Mouse (Mus musculus) heart, adult 9 months (tissue): ENCODE measurements at regions not wholly inside any gene's neighbourhood (a gene's known extent, or its start where the extent isn't known, plus 50 kb on each side); places are given as distances from the start of the nearest gene placed in this dataset.
A peak's percentile ranks its signal among the peaks of the same experiment; 100 is the strongest.

Experiments
- DNase-seq, 2 experiments: peaks; one replicate each; pipeline ENCODE4 v3.0.0; 2022; ENCODE audit warnings: low spot score in 2 of 2

DNA sequence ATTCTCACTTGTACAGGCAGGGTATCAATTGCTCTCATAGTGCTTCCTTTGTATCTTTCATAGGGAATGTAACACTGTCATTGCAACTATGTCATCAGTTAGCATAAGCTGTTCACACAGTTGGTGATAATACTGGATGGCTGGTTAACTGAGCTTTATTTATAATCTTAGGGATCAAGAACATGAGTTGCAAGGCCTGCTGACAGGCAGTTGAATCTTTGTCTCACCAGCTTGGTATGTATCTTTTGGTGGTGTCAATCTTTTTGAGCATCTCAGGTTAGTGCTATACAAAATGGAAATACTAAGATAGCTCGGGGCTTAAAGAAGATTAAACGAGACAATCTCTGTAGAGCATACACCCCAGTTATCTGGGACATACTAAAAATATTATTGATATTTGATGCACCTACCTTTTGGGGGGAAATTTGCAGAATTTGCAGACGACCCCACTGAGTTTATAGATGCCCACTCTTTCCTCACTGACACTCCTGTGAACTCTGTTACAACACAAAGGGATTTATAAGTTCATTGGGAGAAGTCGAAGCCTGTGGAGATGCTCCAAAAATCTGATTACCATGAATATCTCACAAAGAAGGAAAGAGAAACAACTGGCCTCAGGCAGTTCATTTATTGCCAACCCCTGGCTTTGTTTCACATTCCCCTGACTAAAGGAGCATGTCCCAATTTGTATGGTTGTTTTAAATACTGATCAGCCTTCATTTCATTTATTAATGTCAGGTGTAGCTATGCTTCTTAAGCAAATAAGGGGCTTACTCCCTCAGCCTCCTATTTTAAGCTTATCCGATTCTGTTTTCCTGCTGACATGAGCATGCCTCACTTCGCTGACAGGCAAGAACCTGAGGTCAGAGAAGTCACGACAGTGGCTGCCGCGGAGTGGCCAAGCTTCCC, 193.5 kb downstream of the Fndc1 start:
- DNase-seq, result peak in 1 of 2 experiments; percentile 27

DNA sequence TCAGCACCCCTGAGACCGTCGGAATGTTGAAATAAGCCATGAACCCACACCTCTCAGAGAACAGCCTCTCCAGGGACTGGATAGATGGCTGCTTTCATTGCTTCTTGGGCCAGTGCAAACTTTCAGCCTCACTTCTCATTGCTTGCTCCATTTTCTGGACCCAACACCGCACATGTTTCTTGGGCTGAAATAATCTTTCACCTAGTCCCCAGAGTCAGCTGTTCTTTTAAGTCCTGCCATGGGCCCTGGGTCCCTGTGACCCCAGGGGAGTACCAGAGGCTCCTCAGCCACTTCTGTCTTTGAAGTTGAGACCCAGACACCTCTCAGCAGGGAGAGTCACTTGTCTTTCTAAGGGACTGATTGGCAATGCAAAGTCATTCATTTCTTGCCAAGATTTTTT, 201.4 kb downstream of the Fndc1 start:
- peak; percentile 55 to 70 for DNase-seq

DNA sequence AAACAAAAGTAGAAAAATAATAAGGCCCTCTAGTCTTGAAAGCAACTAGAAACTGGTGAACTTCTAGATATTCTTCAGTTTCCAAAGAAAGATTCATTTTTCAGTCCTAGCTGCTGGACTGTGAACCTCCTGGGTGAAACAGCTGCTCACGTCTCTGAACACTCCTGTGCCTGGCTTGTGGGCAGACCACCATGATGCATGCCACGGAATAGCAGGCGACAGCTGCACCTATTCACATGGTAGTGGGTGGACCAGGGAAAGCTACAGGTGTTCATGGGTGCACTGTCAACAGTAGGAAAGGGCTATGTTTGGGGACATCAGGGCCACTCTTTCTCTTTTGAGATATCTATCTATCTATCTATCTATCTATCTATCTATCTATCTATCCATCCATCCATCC, 203.7 kb downstream of the Fndc1 start:
- no peak for DNase-seq

DNA sequence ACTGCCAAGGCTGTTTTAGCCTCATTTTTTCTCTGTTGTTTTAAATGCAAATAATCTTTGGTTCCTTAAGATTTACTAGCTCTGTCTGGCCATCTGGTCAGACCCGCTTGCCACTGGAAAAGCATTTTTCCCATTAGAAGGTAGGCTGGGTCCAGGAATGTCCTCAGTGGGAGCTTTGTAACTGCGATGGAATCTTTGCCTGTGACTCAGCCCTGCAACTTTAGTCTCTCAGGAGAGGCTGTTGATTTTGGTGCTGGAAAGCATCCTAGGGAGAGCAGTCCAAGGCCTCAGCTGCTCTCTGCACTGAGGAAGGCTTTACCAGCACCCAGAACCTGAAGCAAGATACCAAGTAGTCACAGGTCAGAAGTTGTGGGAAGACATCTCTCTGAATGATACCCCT, 205.8 kb downstream of the Fndc1 start:
- DNase-seq, result peak; percentile 73 to 74

DNA sequence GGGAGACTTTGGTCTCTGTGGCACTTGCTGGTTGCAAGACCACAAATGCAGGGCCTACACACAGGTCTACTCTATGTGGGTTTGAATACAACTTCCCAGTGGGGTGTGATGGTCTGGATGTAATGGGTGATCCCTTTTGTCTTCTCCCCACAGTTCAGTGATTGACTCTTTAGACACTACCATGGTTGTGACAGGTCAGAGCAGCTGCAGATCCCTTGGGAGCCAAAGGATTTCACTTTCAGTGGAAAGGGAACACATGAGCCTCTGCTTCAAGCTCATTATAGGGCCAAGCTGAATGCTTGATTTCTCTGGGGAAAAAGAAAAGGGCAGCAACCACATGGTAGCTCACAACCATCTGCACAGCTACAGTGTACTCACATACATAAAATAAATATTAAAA, 206.9 kb downstream of the Fndc1 start:
- DNase-seq, result no peak

DNA sequence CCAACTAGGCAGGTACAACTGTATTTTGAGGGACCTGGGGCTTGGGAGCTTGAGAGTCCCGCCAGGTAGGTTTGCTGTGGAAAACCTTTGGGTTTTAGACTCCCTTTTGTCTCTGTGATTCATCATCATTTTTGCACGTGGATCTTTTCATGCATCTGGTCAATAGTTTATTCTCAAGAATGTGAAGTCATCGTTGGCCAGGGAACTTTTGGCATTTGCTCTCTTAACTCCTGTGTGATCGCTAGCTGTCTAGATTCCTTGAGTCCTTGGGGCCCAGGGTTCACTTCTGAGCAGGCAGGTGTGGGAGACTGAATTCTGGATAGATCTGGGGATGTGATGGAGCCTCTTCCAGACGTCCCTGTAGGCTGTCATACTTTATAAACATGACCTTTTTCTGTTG, 207.5 kb downstream of the Fndc1 start:
- peak in 1 of 2 experiments; percentile 57 for DNase-seq

DNA sequence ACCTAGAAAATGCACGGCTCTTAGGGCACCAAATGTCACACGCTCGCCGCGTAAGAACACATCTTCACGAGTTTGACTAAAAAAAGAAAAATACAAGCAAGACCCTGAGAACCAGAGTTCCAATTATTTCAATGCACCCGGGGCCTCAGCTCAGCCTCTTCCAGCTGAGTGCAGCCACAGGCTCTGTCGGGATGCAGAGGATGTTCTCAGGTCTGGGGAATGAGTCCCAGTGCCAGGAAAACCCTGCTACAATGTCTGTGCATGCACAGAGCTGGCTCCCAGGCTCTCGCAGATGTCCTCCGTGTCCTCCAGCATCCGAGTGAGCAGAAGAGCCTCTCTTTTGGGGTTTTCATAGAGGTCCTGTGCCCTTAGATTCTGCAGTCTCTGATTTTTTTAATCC, 219.1 kb downstream of the Fndc1 start:
- peak in 1 of 2 experiments; percentile 15 for DNase-seq

DNA sequence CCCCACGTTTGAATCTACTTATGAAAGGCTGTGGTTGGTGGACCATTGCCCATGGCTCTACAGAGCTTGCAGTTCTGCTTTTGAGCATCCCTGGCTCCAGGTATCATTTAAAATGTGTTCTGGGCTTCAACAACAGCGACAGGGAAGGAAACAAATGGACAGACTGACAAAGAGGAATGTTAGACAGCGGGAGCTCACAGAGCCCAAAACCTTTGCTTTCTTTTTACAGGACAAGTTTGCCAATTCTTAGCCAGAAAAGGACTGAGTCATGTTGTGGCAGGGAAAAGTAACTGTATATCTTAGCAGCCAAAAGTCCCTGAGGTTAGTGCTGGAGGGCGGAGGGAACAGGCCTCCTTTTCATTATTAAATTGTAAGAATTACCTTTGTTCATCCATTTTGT, 219.7 kb downstream of the Fndc1 start:
- no peak for DNase-seq

DNA sequence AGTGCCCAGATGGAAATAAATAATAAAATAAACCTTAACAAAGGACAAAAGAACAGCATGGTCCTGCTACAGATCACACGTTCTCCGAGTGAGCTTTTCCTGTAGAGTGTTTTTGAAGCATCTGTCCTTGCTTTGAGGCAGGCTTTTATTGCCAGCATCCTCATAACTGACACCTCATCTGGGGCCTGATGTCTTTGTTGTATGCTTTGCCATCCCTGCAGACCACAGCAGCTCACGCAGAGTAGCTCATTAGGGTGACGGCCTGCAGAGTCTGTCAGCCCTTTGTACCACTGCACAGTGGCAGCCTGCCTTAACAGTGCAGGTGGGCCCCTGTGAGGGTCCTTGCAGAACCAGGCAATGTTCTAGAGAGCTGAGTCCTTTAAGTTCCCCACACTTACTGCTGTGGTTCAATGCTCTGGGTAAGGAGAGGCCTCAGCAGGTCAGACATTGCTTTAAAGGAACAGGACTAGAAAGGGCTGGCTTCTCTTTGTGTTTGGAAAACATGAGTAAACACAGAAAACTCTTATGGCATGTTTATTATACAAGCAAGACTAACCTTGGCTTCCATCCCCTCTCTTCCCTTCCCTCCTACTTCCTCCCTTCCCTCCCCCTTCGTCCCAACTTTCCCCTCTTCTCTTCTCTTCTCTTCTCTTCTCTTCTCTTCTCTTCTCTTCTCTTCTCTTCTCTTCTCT, 219.7 kb upstream of the Unc93a2 start:
- no peak for DNase-seq

DNA sequence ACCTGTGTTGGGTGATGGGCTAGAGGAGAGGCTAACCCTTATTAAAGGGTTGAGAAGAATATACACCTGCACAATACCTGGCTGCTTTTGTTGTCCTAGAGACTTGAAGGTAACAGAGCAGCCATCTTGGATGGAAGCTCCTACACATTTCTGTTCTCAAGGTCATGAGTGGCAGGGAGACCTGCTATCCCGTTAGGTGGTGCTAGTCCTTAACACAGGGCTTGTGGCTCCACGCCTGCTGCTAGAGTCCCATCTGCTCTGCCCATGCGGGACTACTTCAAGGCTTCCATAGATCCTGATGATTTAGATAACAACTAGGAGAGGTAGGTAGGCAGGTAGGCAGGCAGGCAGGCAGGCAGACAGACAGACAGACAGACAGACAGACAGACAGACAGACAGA, 218.8 kb upstream of the Unc93a2 start:
- DNase-seq, result no peak

DNA sequence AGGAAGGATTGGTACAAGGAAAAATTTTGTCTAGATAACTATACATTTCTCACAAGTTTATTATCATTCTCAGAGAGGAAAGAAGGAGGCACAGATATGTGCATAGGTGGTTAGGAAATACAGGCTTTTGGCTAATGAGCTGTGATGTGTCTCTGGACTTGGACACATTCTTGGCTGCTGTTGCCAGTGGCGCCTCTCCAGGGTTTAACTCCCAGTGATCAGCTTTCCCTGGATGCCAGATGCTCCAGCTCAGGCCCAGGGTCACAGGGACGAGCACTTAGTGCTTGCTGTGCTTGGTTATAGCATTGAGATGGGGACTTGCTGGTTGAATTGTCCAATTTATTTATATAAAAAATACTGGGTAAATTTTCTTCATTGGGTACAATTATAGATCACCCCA, 215.3 kb upstream of the Unc93a2 start:
- DNase-seq, result peak; percentile 70 to 84

DNA sequence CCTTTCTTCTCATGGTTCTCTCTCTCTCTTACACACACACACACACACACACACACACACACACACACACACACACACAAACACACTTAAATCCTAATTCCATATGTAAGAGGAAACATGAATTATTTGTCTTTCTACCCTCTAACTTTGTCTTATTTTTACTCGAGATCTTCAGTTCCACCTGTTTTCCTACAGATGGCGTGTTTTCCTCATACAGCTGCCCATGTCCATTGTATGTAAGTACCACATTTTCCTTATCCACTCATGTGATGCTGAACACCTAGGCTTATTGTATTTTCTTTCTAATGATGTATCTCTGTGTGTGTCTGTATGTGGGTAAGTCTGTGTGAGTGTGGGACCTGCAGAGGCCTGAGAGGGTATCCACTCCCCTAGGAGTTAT, 212.2 kb upstream of the Unc93a2 start:
- no peak for DNase-seq

DNA sequence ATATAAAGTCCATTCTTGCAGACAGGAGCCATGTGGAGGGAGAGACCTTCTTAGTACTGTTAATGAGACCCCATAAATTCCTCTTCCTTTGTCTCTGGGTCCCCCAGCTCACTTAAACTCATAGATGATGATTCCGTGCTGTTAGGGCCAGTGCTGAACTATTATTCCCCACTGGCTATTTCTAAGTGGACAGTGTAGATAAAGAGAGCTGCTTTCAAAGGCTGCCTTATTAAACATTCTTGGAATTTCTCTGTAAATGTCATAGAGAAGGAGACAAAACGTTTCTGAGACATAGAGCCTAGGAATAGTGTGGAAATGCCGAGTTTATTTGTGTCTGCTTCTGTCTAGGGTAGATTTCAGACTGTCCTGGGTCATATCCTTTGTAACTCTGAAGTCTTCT, 209.5 kb upstream of the Unc93a2 start:
- DNase-seq, result no peak

DNA sequence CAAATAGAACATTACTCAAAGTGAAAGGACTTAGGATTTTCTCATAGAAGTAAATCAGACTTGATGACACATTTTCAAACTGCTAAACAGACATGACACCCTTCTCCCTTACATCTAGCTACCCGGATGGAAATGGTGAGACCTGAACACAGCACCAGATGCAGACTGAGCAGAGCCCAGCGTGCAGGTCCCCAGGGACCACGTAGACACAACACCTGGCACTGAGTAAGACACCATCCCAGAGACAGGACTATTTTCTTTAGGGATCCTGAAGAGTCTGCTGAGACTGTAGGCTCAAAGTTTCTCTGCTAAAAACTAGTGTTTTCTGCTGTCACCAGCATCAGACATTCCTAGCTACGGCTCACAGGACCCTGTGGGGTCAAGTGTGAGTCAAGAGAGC, 207.2 kb upstream of the Unc93a2 start:
- no peak for DNase-seq

DNA sequence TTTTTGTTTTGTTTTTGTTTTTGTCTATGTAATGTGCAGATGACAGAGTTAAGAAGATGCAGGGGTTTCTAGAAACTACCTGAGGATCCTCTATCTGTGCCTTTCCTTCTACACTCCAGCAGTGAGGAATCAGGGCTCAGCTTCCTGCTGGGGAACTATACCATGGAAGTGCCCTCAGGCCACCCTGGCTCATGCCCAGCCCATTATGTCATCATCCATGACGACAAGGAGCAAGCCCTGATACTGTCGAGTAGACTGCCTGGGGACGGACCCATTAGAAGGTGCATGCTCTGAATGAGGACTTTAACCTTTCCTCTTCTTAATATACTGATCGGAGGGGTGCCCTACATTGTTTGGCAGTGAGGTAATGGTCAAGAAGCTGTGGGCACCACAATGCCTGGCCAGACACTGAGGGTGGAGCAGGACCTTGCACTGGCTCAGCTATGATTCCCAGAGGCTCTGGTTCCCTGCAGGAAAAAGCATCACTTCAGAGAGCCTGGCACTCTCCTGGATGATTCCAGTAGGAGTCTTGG, 197.7 kb upstream of the Unc93a2 start:
- DNase-seq, result no peak

DNA sequence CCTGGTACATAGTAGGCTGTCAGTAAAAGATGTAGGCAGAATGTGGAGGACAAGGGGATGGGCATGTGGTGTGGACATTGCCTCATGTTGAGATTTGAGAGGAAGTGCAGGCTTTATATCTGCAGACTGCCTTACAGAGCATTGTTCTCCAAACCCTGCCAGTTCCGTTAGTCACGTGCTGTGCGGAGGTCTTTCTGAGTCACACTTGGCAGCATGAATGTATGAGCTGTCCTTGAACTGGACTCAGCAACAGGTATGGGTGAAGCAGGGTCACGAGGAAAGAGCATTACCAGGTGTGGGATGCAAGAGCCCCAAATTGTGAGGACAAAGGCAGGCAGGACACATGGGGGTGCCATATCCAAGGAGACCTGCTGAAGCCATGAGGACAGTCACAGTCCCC, 193.8 kb upstream of the Unc93a2 start:
- no peak for DNase-seq

DNA sequence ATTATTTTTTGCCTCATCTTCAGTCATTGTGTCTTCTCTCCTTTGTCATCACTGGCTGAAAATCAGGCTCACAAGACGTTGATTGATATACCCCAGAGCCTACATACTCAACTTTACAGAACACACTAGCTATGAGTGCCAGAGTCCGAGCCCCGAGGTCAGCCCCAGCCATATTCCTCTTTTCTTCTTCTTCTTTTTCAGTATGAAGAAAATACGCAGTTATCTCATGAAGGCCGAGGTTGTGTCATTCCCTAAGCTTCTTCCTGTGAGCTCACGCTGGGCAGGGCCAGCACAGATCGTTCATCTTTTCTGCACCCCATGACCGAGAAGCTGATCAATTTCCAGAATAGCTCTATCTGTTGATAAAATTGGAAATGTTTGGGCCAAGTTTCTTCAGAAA, 192.7 kb upstream of the Unc93a2 start:
- DNase-seq, result peak in 1 of 2 experiments; percentile 12

DNA sequence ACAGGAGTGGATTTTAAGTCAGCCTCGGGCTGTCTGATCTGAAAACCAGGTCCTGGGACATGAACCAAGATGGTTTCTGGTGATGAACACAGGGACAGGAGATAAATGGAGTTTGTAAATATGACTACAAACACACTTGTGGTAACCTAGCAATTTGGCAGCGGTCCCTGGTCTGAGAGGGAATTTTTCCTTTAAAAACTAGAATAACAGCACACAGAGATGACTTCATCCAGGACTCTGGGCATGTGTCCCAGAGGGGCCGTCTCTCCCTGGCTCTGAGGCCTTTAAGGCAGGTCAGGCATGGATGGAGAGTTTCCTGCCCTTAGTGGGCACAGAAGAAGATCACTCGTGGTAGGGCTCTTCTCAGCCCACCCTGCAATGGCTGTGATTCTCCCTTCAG, 192.0 kb upstream of the Unc93a2 start:
- peak; percentile 63 to 83 for DNase-seq

DNA sequence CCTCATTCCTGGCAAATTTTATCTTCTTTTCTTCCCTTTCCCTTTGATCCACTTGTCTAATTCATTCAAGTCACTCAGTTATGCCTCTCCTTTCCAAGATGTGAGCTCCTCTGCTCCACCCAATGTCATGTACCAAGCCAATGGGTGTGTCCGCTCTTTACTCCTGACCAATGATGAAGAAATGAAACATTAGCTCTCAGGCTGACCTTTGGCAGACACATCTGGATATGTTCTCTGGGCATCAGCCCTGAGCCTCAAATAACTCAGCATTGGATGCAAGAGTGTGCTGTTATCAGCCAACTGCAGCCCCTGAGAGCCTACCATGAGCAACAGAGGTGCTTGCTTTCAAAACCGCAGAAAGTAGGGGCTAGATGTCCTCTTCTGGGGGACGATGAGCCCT, 186.2 kb upstream of the Unc93a2 start:
- DNase-seq, result peak; percentile 64 to 65

DNA sequence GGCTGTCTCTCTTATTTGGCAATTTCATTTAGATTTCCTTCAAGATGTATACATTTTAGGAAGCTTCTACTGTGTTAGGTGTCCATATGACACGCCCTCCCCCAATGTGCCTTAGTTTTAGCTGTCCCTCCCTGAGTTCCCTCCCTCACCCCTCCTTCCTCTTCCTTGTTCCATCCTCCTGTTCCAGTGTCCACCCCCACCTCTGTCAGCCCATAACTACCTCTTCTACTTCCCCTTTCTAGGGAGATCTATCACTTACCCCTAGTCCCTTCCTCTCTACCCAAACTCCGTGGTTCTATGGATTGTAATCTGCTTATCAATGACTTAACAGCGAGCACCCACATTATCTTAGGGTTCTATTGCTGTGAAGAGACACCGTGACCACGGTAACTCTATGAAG, 183.2 kb upstream of the Unc93a2 start:
- no peak for DNase-seq

DNA sequence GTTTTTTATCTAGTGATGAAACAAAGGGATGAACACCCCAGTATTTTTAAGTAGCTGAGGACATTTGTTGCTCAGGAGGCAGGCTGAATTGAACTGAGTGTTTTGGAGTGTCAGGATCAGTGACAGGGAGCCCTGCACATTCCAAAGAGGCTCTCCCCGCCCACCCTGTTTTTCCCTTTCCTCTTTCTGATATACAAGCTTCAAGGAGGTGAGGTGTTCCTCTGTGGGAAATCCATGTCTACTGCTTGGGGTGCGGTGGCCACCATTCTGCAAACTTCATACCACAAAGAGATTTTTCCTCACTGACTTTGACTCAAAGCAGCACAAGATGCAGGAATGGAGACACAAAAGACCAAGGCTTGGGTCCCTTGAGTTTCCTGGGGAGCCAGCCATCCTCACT, 180.5 kb upstream of the Unc93a2 start:
- DNase-seq, result no peak

DNA sequence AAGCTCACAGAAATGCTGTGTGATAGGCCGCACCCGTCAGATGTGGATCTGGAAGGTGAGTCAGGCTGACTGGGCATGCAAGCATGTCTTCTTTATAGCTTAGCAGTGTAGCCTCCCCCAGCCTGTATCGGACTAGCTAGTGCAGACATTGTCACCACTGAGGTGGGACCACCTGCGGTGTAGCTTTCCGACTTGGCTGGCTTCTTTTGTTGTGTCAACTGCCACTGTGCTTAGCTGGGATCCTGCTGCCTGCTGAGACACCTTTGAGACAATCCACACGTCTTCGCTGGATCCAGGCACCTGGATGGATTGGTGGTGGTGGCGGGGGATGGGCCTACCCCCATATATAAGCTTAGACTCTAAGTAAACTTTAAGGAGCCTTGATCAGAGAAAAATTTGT, 177.7 kb upstream of the Unc93a2 start:
- DNase-seq, result no peak

DNA sequence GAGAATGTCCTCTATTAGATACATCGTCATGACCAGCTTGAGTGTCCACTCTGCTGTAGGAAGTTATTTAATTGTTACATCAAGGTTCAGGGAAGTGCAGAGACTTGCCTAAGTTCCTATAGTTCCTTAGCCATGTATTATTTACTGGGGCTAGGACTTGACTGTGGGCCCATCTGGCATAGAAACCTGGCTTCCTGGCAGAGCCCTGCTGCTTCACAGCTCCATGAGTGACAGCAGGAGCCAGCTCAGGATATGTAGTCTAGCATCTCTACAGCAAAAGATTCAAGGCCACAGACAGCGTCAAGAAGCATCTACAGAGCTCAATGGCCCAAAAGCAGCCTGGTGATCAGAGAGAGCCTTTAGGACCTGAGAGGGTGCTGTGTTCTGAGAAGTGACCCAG, 163.2 kb upstream of the Unc93a2 start:
- no peak for DNase-seq
